Mouse (Mus musculus) gastrocnemius, postnatal 10 days (tissue): Measurements from ENCODE around the gene Gm21725. TPM values are rescaled to one million over a fixed set of nuclear protein-coding genes. Genes with fewer than 3 reads are reported as not detected.
"Not testable (repeated sequence)": the region's sequence is repeated elsewhere in the genome, so short reads cannot be mapped to it uniquely, and the experiment has no call there.

Source experiments
- DNase-seq: peaks from one replicate; pipeline ENCODE4 v3.0.0; 2021; ENCODE audit warnings: mixed read lengths
- long read RNA-seq, 2 experiments: library from polyadenylated mRNA; stranded (forward); transcript quantifications; one replicate each; pipeline ENCODE4 v2.0.0; 2021
- total RNA-seq, 2 experiments: library from RNA; stranded (reverse); gene quantifications; 2 replicates each; pipeline ENCODE4 v1.2.3; 2021

Gene Gm21725
- not detected for total RNA-seq
- long read RNA-seq, experiment 1 = 0 reads
- long read RNA-seq, experiment 2 = 0 reads

GRCm38 (mm10) chrY:13348963-13349362 lies at the start of gene Gm21725:
Gm21725 (minus strand) TSS chrY:13349063.
- DNase-seq = not testable (repeated sequence)

Other genes with a start within 250 kb of the Gm21725 start
- gene Gm21891, start 215.6 kb downstream of the Gm21725 start, total RNA-seq = not detected
- not detected for gene Gm21425, start 187.1 kb downstream of the Gm21725 start, total RNA-seq
- gene Gm21828, start 125.1 kb downstream of the Gm21725 start, total RNA-seq = not detected
- gene Gm21440, start 96.7 kb downstream of the Gm21725 start, total RNA-seq = not detected
- not detected for gene Gm21454, start 96.6 kb downstream of the Gm21725 start, total RNA-seq
- gene Gm21866, start 116.5 kb upstream of the Gm21725 start, total RNA-seq = not detected
- not detected for gene Gm20773, start 145.0 kb upstream of the Gm21725 start, total RNA-seq